Mouse (Mus musculus) right cerebral cortex, postnatal 4 days (tissue): ENCODE data around the gene Mgarp.
"Not testable (repeated sequence)": the region's sequence is repeated elsewhere in the genome, so short reads cannot be mapped to it uniquely, and the experiment has no call there.

ENCODE experiments used
- DNase-seq: peaks from one replicate; pipeline ENCODE4 v3.0.0-alpha.2; 2022

Gene Mgarp

GRCm38 (mm10) chr3:51364703-51365516 is 31.6 kb downstream of the Mgarp start:
- DNase-seq, result peak; percentile 64

GRCm38 (mm10) chr3:51361066-51361465 is 35.5 kb downstream of the Mgarp start:
- DNase-seq, result no peak

- DNase-seq, result no peak
Observed at GRCm38 (mm10) chr3:51359558-51360307, 36.8 kb downstream of the Mgarp start.

GRCm38 (mm10) chr3:51358660-51359557 is 37.6 kb downstream of the Mgarp start:
- DNase-seq, result peak; percentile 54

GRCm38 (mm10) chr3:51358181-51358580 is 38.4 kb downstream of the Mgarp start:
- DNase-seq, result peak; percentile 71

GRCm38 (mm10) chr3:51357624-51358023 is 38.9 kb downstream of the Mgarp start:
- DNase-seq, result peak; percentile 11

- DNase-seq, result no peak
Observed at GRCm38 (mm10) chr3:51357078-51357477, 39.5 kb downstream of the Mgarp start.

GRCm38 (mm10) chr3:51354956-51355355 is 41.6 kb downstream of the Mgarp start:
- not testable (repeated sequence) for DNase-seq

- no peak for DNase-seq
Observed at GRCm38 (mm10) chr3:51354034-51354427, 42.5 kb downstream of the Mgarp start.

- peak; percentile 39 for DNase-seq
Observed at GRCm38 (mm10) chr3:51353325-51354033, 43.1 kb downstream of the Mgarp start.

- DNase-seq, result no peak
Observed at GRCm38 (mm10) chr3:51350806-51351205, 45.7 kb downstream of the Mgarp start.

- DNase-seq, result no peak
Observed at GRCm38 (mm10) chr3:51348646-51349238, 47.8 kb downstream of the Mgarp start.

- not testable (repeated sequence) for DNase-seq
Observed at GRCm38 (mm10) chr3:51345017-51345416, 51.5 kb downstream of the Mgarp start.

GRCm38 (mm10) chr3:51344182-51344581 is 52.4 kb downstream of the Mgarp start:
- DNase-seq, result not testable (repeated sequence)

GRCm38 (mm10) chr3:51343260-51343659 is 53.3 kb downstream of the Mgarp start:
- DNase-seq, result no peak

- DNase-seq, result no peak
Observed at GRCm38 (mm10) chr3:51342152-51342551, 54.4 kb downstream of the Mgarp start.

GRCm38 (mm10) chr3:51341268-51342081 is 55.1 kb downstream of the Mgarp start:
- DNase-seq, result peak; percentile 71

GRCm38 (mm10) chr3:51340552-51341267 is 55.8 kb downstream of the Mgarp start, which contains the start of gene Elf2:
Gene Elf2 (minus strand): TSS chr3:51340663.
- DNase-seq, result peak; percentile 74

- DNase-seq, result peak; percentile 46
Observed at GRCm38 (mm10) chr3:51339734-51340551, 56.6 kb downstream of the Mgarp start.
